In genomic region chr12:31168221-31168890, GRCm38 (mm10) we compare ENCODE assay signal across 10 mouse cellular contexts.
DNase-seq lines count a peak whose midpoint lies in the region; ATAC-seq and TF ChIP-seq lines count a peak whose summit lies in the region.
"Had no signal": no experiment of that assay in that cellular context is flagged by ENCODE, and none has a peak within 500 bp of the region (broad histone marks: within the 10 kb centered on the region; RNA-seq: fewer than 3 reads in every experiment).

No protein-coding gene starts in this region.

- H3K9ac ChIP-seq in kidney, embryonic 15.5 days: no peak overlapping the region
- H3K9ac ChIP-seq in kidney, embryonic 14.5 days (ENCODE audit: low read depth, low read length): no peak overlapping the region
- no peak overlapping the region for H3K9ac ChIP-seq in stomach, postnatal 0 days (ENCODE audit: low read length)
- H3K9ac ChIP-seq: liver, embryonic 15.5 days had no signal

- H3K9me3 ChIP-seq in kidney, embryonic 15.5 days (replicated peaks): no peaks in the 10 kb centered on the region
- H3K9me3 ChIP-seq in kidney, embryonic 14.5 days (ENCODE audit: control insufficient read depth, low read length): no peaks in the 10 kb centered on the region
- H3K9me3 ChIP-seq in stomach, postnatal 0 days (ENCODE audit: control insufficient read depth, low read length): no peaks in the 10 kb centered on the region
- H3K9me3 ChIP-seq: liver, embryonic 15.5 days had no signal

- no peaks in the 10 kb centered on the region for H3K36me3 ChIP-seq in kidney, embryonic 15.5 days
- H3K36me3 ChIP-seq in kidney, embryonic 14.5 days (ENCODE audit: control insufficient read depth, insufficient read depth, low read length): no peaks in the 10 kb centered on the region
- no peaks in the 10 kb centered on the region for H3K36me3 ChIP-seq in stomach, postnatal 0 days (ENCODE audit: control insufficient read depth, insufficient read depth, low read length)
- H3K36me3 ChIP-seq: liver, embryonic 15.5 days had no signal

- WGBS in kidney, embryonic 15.5 days: 63% methylated on average over 4 of the region's 4 CpGs
- WGBS in kidney, embryonic 14.5 days: 70% methylated on average over 4 of the region's 4 CpGs
- WGBS in large intestine, adult 2 months: 52% methylated on average over 4 of the region's 4 CpGs
- WGBS in stomach, postnatal 0 days: 36% methylated on average over 4 of the region's 4 CpGs

- H3K27ac ChIP-seq in kidney, embryonic 15.5 days: peak overlapping the region; percentile 47; the same call in 1 of the 2 replicates
- H3K27ac ChIP-seq in kidney, embryonic 14.5 days (ENCODE audit: low read depth, low read length): no peak overlapping the region
- no peak overlapping the region for H3K27ac ChIP-seq in stomach, postnatal 0 days (replicated peaks)
- H3K27ac ChIP-seq: liver, embryonic 15.5 days had no signal

- peak; percentile 83 for TF ChIP-seq CTCF in stomach, postnatal 0 days (IDR thresholded peaks at IDR 0.05; ENCODE audit: low read depth)

- no peak for TF ChIP-seq EP300 in stomach, postnatal 0 days (optimal IDR thresholded peaks at IDR 0.05)

- H3K27me3 ChIP-seq in kidney, embryonic 15.5 days: no peaks in the 10 kb centered on the region
- H3K27me3 ChIP-seq in kidney, embryonic 14.5 days (ENCODE audit: control insufficient read depth, insufficient read depth, low read length): no peaks in the 10 kb centered on the region
- H3K27me3 ChIP-seq in stomach, postnatal 0 days (ENCODE audit: control insufficient read depth, insufficient read depth, low read length): no peaks in the 10 kb centered on the region
- H3K27me3 ChIP-seq: liver, embryonic 15.5 days had no signal

- H3K4me3 ChIP-seq in kidney, embryonic 15.5 days (replicated peaks): no peak overlapping the region
- H3K4me3 ChIP-seq in kidney, embryonic 14.5 days (ENCODE audit: low read length): no peak overlapping the region
- no peak overlapping the region for H3K4me3 ChIP-seq in stomach, postnatal 0 days (ENCODE audit: low read depth, low read length)
- H3K4me3 ChIP-seq: erythroblast, embryonic 14.5 days; liver, embryonic 15.5 days had no signal

- ATAC-seq in kidney, embryonic 15.5 days (replicated peaks; ENCODE audit: low FRiP score): no peak
- ATAC-seq in kidney, embryonic 14.5 days (ENCODE audit: low FRiP score, low TSS enrichment): no peak
- no peak for ATAC-seq in stomach, postnatal 0 days (ENCODE audit: low FRiP score, low TSS enrichment)

- peak; percentile 62 for DNase-seq in adrenal gland, adult 2 months
- no peak for DNase-seq in adrenal gland, postnatal 25 days
- peak; percentile 21 for DNase-seq in ZHBTc4 (ENCODE audit: low read depth, low spot score)
- DNase-seq in large intestine, adult 2 months (ENCODE audit: low read depth, low spot score): peak; percentile 16
- no peak for DNase-seq in stomach, postnatal 0 days (ENCODE audit: low spot score)
- DNase-seq in spleen, postnatal 10 days (ENCODE audit: low spot score in 2 of 2): no peak

- no peak overlapping the region for H3K4me2 ChIP-seq in kidney, embryonic 15.5 days
- no peak overlapping the region for H3K4me2 ChIP-seq in kidney, embryonic 14.5 days (replicated peaks; ENCODE audit: low read depth, low read length)
- no peak overlapping the region for H3K4me2 ChIP-seq in stomach, postnatal 0 days (replicated peaks; ENCODE audit: low read depth)
- H3K4me2 ChIP-seq: liver, embryonic 15.5 days had no signal

- H3K4me1 ChIP-seq in kidney, embryonic 15.5 days: peaks cover 6% of the 10 kb centered on the region; the same call in 1 of the 2 replicates
- H3K4me1 ChIP-seq in kidney, embryonic 14.5 days (ENCODE audit: control insufficient read depth, insufficient read depth, low read length): no peaks in the 10 kb centered on the region
- no peaks in the 10 kb centered on the region; the same call in 1 of the 2 replicates for H3K4me1 ChIP-seq in stomach, postnatal 0 days (replicated peaks; ENCODE audit: control insufficient read depth, insufficient read depth)
- H3K4me1 ChIP-seq: liver, embryonic 15.5 days had no signal

Comparison
In these comparisons a context has a peak if more than half of its experiments do, and no peak if none do; other contexts are left out.
1. DNase-seq: peak in adrenal gland, adult 2 months (single experiment), ZHBTc4 (single experiment) and large intestine, adult 2 months (single experiment); none in adrenal gland, postnatal 25 days (single experiment), stomach, postnatal 0 days (single experiment) and spleen, postnatal 10 days (0 of 2).